Mouse (Mus musculus): ENCODE results near the gene Frmd4b.

DNA sequence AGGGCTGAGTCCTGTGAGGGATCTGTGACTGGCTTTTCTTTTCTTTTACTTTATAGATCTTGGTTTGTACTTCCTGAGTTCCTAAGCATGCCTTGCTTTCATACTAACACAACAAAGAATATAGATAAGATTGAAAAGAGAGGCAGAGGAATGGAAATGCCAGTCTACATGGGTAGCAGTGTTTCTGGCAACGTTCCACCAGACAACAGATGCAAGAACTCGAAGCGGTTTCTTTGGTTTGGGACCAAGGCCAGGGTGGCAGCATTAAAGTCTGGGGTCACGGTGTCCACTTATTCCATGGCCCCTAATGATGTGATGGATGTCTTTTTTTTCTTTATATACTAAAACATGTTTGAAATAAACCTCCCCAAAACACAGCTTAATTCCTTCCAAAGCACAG is 63.9 kb downstream of the Frmd4b start:
- TF ChIP-seq CTCF (IDR thresholded peaks at IDR 0.05) (no peak), EP300 (IDR thresholded peaks at IDR 0.05) (no peak)

All from lung, postnatal 0 days (tissue).